Mouse (Mus musculus) embryonic facial prominence, embryonic 14.5 days (tissue): ENCODE measurements around the gene Chdh. TPM values are rescaled to one million over a fixed set of nuclear protein-coding genes. Genes with fewer than 3 reads are reported as not detected.

Experiments used
- ATAC-seq: fragments of 200-750 bp; cut with Nextera tagmentation; 2 replicates; pipeline ENCODE4 v1.8.0; 2017; ENCODE audit warnings: low read depth, moderate number of reproducible peaks, moderate TSS enrichment
- DNase-seq: peaks from one replicate; pipeline ENCODE4 v3.0.0-alpha.2; 2015; ENCODE audit warnings: low spot score
- H3K27ac ChIP-seq: fragments of 300-500 bp; sonication (generic); replicated peaks from 2 replicates; pipeline ENCODE4 v1.5.1; 2014; ENCODE audit warnings: low read depth, mild to moderate bottlenecking, low read length, moderate library complexity
- H3K27me3 ChIP-seq: fragments of 300-500 bp; sonication (generic); replicated peaks from 2 replicates; pipeline ENCODE4 v1.6.1; 2014; ENCODE audit warnings: low read length; ENCODE audit not compliant: control insufficient read depth, insufficient read depth
- H3K36me3 ChIP-seq: fragments of 300-500 bp; sonication (generic); 2 replicates; pipeline ENCODE4 v1.6.1; 2014; ENCODE audit warnings: low read length, mixed read lengths; ENCODE audit not compliant: control insufficient read depth, insufficient read depth
- H3K4me1 ChIP-seq: fragments of 300-500 bp; sonication (generic); 2 replicates; pipeline ENCODE4 v1.6.1; 2014; ENCODE audit warnings: antibody characterized with exemption, low read length; ENCODE audit not compliant: control insufficient read depth, insufficient read depth
- H3K4me2 ChIP-seq: fragments of 300-500 bp; sonication (generic); 2 replicates; pipeline ENCODE4 v1.6.1; 2014; ENCODE audit warnings: low read depth, mild to moderate bottlenecking, low read length, moderate library complexity, mixed read lengths
- H3K4me3 ChIP-seq: fragments of 300-500 bp; sonication (generic); 2 replicates; pipeline ENCODE4 v1.5.1; 2014; ENCODE audit warnings: low read depth, mild to moderate bottlenecking, low read length
- H3K9ac ChIP-seq: fragments of 300-500 bp; sonication (generic); 2 replicates; pipeline ENCODE4 v1.6.1; 2014; ENCODE audit warnings: low read depth, mild to moderate bottlenecking, low read length, moderate library complexity, mixed read lengths
- H3K9me3 ChIP-seq: fragments of 300-500 bp; sonication (generic); 2 replicates; pipeline ENCODE4 v1.6.1; 2016; ENCODE audit warnings: low read length; ENCODE audit not compliant: control insufficient read depth
- WGBS: fragments of 180-500 bp; shearing (Covaris S2); extraction: QIAGEN DNeasy Blood & Tissue Kit; methylation state at CpG from one replicate; pipeline ENCODE4 v1.1.7; 2014; 5-methylcytosine and 5-hydroxymethylcytosine counted together
- polyA plus RNA-seq: library from polyadenylated mRNA; unstranded; fragments of >200 nt; fragmentation: Nextera tagmentation; extraction: Ambion mirVana; gene quantifications from 2 replicates; pipeline ENCODE4 v1.2.1, GENCODE M21; 2014

Chdh gene
- polyA plus RNA-seq, 1 experiment from 2014 or later = 0.70 TPM

DNA sequence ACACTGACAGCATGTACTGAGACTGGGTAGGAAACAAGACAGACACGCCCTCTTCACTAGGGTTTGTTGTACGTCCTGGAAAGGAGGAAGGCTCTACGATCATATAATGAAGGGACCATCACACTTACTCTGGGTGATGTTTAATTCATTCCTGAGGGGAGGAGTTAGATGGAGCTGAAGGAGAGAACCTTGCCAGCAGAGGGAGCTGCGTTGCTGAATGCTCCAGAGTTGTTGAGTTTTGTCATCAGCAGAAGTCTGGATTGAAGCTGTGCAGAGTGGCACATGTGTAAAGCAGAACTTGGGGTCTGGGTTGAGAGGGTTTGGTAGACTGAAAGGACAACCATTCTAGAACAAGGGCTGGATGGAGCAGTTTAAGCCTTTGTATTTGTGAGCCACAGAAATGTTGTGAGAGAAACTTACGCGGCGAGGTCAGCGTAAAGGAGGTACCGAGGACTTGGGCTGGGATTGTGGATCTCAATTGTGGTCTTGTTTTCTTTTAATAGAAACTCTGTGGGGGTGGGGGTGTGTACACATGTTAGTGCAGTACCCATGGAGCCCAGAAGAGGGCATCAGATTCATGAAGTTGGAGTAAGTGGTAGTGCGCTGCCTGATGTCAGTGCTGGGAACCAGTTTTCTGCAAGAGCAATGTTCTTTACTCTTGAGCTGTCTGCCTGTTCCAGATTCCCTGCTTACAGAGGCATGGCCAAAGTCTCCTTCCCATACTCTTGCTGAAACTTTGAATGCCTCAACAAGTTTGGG lies 28.2 kb upstream of the Chdh start:
- no peak for DNase-seq
- no peak for ATAC-seq

DNA sequence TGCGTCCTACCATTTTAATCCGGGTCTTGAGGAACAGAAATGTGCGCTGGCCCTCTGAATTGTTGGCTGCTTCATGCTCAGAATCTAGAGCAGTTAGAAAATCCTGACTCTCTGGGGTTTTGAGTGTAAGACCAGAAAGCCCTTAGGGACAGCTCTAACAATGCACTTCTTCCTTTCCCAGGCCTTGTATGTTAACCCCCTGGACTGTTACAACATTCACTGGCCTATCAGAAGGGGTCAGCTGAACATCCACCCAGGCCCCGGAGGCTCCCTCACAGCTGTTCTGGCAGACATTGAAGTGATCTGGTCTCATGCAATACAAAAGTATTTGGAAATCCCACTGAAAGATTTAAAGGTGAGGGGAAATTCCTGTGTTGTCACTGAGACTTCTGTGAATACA lies 22.7 kb upstream of the Chdh start:
- no peaks in the 10 kb centered on the region for H3K4me1 ChIP-seq
- ATAC-seq = no peak
- H3K36me3 ChIP-seq = peaks cover 100% of the 10 kb centered on the region
- H3K9ac ChIP-seq = no peak overlapping the region
- WGBS = 96% methylated on average over 4 of the region's 4 CpGs
- no peak overlapping the region for H3K4me3 ChIP-seq
- H3K9me3 ChIP-seq = no peaks in the 10 kb centered on the region; the same call in 1 of the 2 replicates
- DNase-seq = no peak
- H3K27me3 ChIP-seq = no peaks in the 10 kb centered on the region
- no peak overlapping the region for H3K27ac ChIP-seq
- no peak overlapping the region for H3K4me2 ChIP-seq

More for the DNA sequence above, 28.2 kb upstream of the Chdh start:
- Histone ChIP-seq H3K4me2 (no peak overlapping the region), H3K27me3 (no peaks in the 10 kb centered on the region), H3K9ac (no peak overlapping the region), H3K36me3 (peaks cover 66% of the 10 kb centered on the region), H3K4me1 (0 out of 2 replicates have a peak, but pooled peaks cover 4% of the 10 kb centered on the region), H3K4me3 (no peak overlapping the region), H3K27ac (no peak overlapping the region), H3K9me3 (peaks cover 8% of the 10 kb centered on the region)
- 94% methylated on average over 10 of the region's 10 CpGs for WGBS

DNA sequence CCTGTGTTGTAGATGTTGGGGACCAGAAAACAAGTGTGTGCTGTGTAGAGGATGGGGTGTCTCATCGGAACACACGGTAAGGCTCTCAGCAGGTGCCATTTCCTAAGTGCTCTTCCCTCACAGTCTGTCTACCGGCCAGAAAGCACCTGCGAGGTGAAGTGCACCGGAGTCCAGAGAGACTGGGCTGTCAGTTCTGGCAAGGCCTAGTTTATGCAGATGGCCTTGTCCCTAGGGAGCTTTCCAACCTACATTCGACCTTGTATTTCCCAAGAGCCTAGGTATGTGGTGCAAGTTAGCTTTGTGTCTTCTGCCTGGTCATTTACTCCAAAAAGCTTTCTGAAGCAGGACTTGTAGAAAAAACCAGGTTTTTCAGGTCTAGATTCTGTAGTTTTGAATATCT lies 21.5 kb upstream of the Chdh start:
- DNase-seq = no peak
- no peak overlapping the region for H3K9ac ChIP-seq
- H3K27me3 ChIP-seq = no peaks in the 10 kb centered on the region
- H3K4me1 ChIP-seq = no peaks in the 10 kb centered on the region
- peaks cover 100% of the 10 kb centered on the region for H3K36me3 ChIP-seq
- no peak overlapping the region for H3K4me3 ChIP-seq
- WGBS = 95% methylated on average over 6 of the region's 6 CpGs
- ATAC-seq = no peak
- H3K9me3 ChIP-seq = no peaks in the 10 kb centered on the region
- no peak overlapping the region for H3K27ac ChIP-seq
- no peak overlapping the region for H3K4me2 ChIP-seq

GRCm38 (mm10) chr14:29987739-29988138 lies 21.1 kb upstream of the Chdh start:
- DNase-seq (no peak), ATAC-seq (no peak)
- Histone ChIP-seq H3K9me3 (no peaks in the 10 kb centered on the region), H3K4me3 (no peak overlapping the region), H3K27me3 (no peaks in the 10 kb centered on the region), H3K27ac (no peak overlapping the region), H3K4me1 (no peaks in the 10 kb centered on the region), H3K9ac (no peak overlapping the region), H3K36me3 (peaks cover 100% of the 10 kb centered on the region), H3K4me2 (no peak overlapping the region)
- 91% methylated on average over 9 of the region's 9 CpGs for WGBS

GRCm38 (mm10) chr14:29988337-29988736 lies 20.5 kb upstream of the Chdh start:
- WGBS = 95% methylated on average over 4 of the region's 4 CpGs

GRCm38 (mm10) chr14:29994976-29995375 lies 13.8 kb upstream of the Chdh start:
- Histone ChIP-seq H3K9me3 (no peaks in the 10 kb centered on the region), H3K4me1 (no peaks in the 10 kb centered on the region), H3K4me3 (no peak overlapping the region), H3K27ac (no peak overlapping the region), H3K36me3 (peaks cover 80% of the 10 kb centered on the region), H3K9ac (no peak overlapping the region), H3K4me2 (no peak overlapping the region), H3K27me3 (no peaks in the 10 kb centered on the region)
- WGBS = 43% methylated on average over 4 of the region's 4 CpGs
- DNase-seq = no peak
- no peak for ATAC-seq

More at GRCm38 (mm10) chr14:29988337-29988736, 20.5 kb upstream of the Chdh start:
- no peak for DNase-seq
- Histone ChIP-seq H3K9me3 (no peaks in the 10 kb centered on the region), H3K4me2 (no peak overlapping the region), H3K4me1 (no peaks in the 10 kb centered on the region), H3K27me3 (no peaks in the 10 kb centered on the region), H3K4me3 (no peak overlapping the region), H3K36me3 (peaks cover 100% of the 10 kb centered on the region), H3K27ac (no peak overlapping the region), H3K9ac (no peak overlapping the region)
- ATAC-seq = no peak

- H3K4me2 ChIP-seq = no peak overlapping the region
- H3K4me1 ChIP-seq = no peaks in the 10 kb centered on the region
- H3K27ac ChIP-seq = no peak overlapping the region
- no peak for DNase-seq
- H3K27me3 ChIP-seq = no peaks in the 10 kb centered on the region
- no peaks in the 10 kb centered on the region for H3K9me3 ChIP-seq
- peaks cover 68% of the 10 kb centered on the region for H3K36me3 ChIP-seq
- ATAC-seq = no peak
- no peak overlapping the region for H3K9ac ChIP-seq
- 94% methylated on average over 11 of the region's 11 CpGs for WGBS
- no peak overlapping the region for H3K4me3 ChIP-seq
Measured at GRCm38 (mm10) chr14:29996000-29996751, 12.6 kb upstream of the Chdh start.

GRCm38 (mm10) chr14:29997345-29997744 lies 11.5 kb upstream of the Chdh start:
- Histone ChIP-seq H3K4me3 (no peak overlapping the region), H3K9me3 (no peaks in the 10 kb centered on the region), H3K9ac (no peak overlapping the region), H3K27ac (no peak overlapping the region), H3K36me3 (peaks cover 56% of the 10 kb centered on the region), H3K4me1 (no peaks in the 10 kb centered on the region), H3K4me2 (no peak overlapping the region), H3K27me3 (no peaks in the 10 kb centered on the region)
- no peak for ATAC-seq
- DNase-seq = no peak
